Mouse (Mus musculus): ENCODE data around the gene Orai3.

- TF ChIP-seq ZC3H11A (IDR thresholded peaks at IDR 0.05; ENCODE audit: borderline replicate concordance, low read depth, low read length) (no peak), ZNF384 (IDR thresholded peaks at IDR 0.05; ENCODE audit: low read depth, low read length) (no peak), CHD2 (IDR thresholded peaks at IDR 0.05; ENCODE audit: low read depth, low read length) (no peak), MAFK (IDR thresholded peaks at IDR 0.05; ENCODE audit: insufficient read depth, low read depth, low read length) (no peak)
Measured at GRCm38 (mm10) chr7:127810650-127811049, 41.0 kb downstream of the Orai3 start.

Data from ES-E14 (cell line).